Mouse (Mus musculus): ENCODE measurements at regions not wholly inside any gene's neighbourhood (a gene's known extent, or its start where the extent isn't known, plus 50 kb on each side); places are given as distances from the start of the nearest gene placed in this dataset.

DNA sequence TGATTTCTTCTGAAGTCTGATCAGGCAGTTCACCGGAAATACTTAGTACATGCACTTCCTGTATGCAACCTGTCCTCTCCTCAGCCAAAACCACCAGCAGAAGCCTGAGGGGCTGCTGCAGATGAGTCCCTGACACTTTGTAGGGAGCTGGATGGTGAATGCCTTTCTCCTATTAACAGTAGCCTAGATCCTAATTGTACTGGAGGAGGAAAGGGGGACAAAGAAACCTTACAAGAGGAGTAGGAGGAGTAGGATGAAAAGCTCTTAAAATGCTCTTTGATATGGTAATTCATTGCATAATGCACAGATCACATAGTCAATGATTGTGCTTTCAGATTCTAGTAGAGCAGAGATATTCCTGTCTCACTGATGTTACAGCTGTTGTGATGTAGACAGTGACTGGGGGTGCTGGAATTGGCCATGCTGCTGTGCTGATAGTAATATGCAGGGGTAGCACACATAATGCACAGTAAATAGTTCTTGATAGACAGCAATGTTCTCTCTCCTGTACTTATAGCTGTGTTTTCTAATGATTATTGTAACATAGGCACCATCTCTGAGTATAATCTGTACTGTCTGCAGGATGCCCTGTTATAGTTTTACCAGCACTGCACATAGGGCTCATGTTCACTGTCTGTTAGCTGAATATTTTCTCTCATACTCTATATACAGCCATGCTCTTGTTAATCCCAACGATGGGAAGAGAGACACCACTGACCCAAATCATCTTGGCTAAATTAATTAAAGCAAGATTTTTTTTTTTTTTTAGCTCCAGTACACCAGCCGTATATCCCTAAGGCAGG is 874.4 kb downstream of the Car8 start:
- DNase-seq (ENCODE audit: extremely low read depth) = no peak
- Histone ChIP-seq H3K4me2 (ENCODE audit: insufficient read depth, low read depth, poor library complexity, severe bottlenecking) (no peak overlapping the region), H3K27ac (ENCODE audit: insufficient read depth, low read depth) (no peak overlapping the region), H3K9me3 (replicated peaks; ENCODE audit: low read length) (no peaks in the 10 kb centered on the region), H3K4me1 (ENCODE audit: control insufficient read depth in 1 of 2, insufficient read depth in 2 of 2) (0 out of 4 replicates have a peak, but pooled peaks cover 0 to 4% of the 10 kb centered on the region in 2 experiments), H3K4me3 (replicated peaks in 1 of 3; ENCODE audit: low read depth in 2 of 3, low read length in 2 of 3, poor library complexity in 1 of 3) (no peak overlapping the region), H3K27me3 (replicated peaks) (no peaks in the 10 kb centered on the region), H3K79me2 (replicated peaks; ENCODE audit: control insufficient read depth, extremely low read depth, insufficient read depth, poor library complexity, severe bottlenecking) (no peaks in the 10 kb centered on the region), H3K9ac (ENCODE audit: insufficient read depth, low read depth) (no peak overlapping the region), H3K36me3 (replicated peaks in 1 of 2; ENCODE audit: control insufficient read depth in 1 of 2, insufficient read depth in 1 of 2, low read length in 1 of 2) (no peaks in the 10 kb centered on the region)
- in situ Hi-C loops (cut with MboI; ENCODE audit: low pct_ligation_motif_present, low pct_unique_long_range_greater_than_20kb, low sequenced_read_pairs) = no loop called here
- TF ChIP-seq RAD21 (IDR thresholded peaks at IDR 0.05; ENCODE audit: low read depth, low read length) (no peak), MAX (IDR thresholded peaks at IDR 0.05; ENCODE audit: low read length) (no peak), GABPA (IDR thresholded peaks at IDR 0.05; ENCODE audit: insufficient replicate concordance, low read depth, low read length) (no peak), UBTF (IDR thresholded peaks at IDR 0.05; ENCODE audit: low read depth, low read length) (no peak), NRF1 (IDR thresholded peaks at IDR 0.05; ENCODE audit: low read depth, low read length) (no peak), HCFC1 (IDR thresholded peaks at IDR 0.05; ENCODE audit: low read depth, low read length) (no peak), BHLHE40 (IDR thresholded peaks at IDR 0.05; ENCODE audit: low read depth, low read length) (no peak), NELFE (IDR thresholded peaks at IDR 0.05; ENCODE audit: low read depth, low read length) (no peak), ZNF384 (IDR thresholded peaks at IDR 0.05; ENCODE audit: low read depth, low read length) (no peak), IRF4 (IDR thresholded peaks at IDR 0.05; ENCODE audit: low read depth, low read length) (no peak), CHD1 (IDR thresholded peaks at IDR 0.05; ENCODE audit: low read depth, low read length) (no peak), TCF12 (IDR thresholded peaks at IDR 0.05; ENCODE audit: low read depth, low read length) (no peak), ZKSCAN1 (IDR thresholded peaks at IDR 0.05; ENCODE audit: borderline replicate concordance, low read depth, low read length) (no peak)
- dilution Hi-C loops (cut with MboI; ENCODE audit: extremely low pct_ligation_motif_present, extremely low pct_unique_long_range_greater_than_20kb, low sequenced_read_pairs) = no loop called here

- Histone ChIP-seq H3K36me3 (replicated peaks in 1 of 2; ENCODE audit: control insufficient read depth in 1 of 2, insufficient read depth in 1 of 2, low read length in 1 of 2) (no peaks in the 10 kb centered on the region), H3K9ac (ENCODE audit: insufficient read depth, low read depth) (no peak overlapping the region), H3K27me3 (replicated peaks) (no peaks in the 10 kb centered on the region), H3K4me1 (ENCODE audit: control insufficient read depth in 1 of 2, insufficient read depth in 2 of 2) (0 out of 4 replicates have a peak, but pooled peaks cover 0 to 4% of the 10 kb centered on the region in 2 experiments), H3K27ac (ENCODE audit: insufficient read depth, low read depth) (no peak overlapping the region), H3K4me3 (replicated peaks in 1 of 3; ENCODE audit: low read depth in 2 of 3, low read length in 2 of 3, poor library complexity in 1 of 3) (no peak overlapping the region), H3K79me2 (replicated peaks; ENCODE audit: control insufficient read depth, extremely low read depth, insufficient read depth, poor library complexity, severe bottlenecking) (no peaks in the 10 kb centered on the region), H3K9me3 (replicated peaks; ENCODE audit: low read length) (no peaks in the 10 kb centered on the region), H3K4me2 (ENCODE audit: insufficient read depth, low read depth, poor library complexity, severe bottlenecking) (no peak overlapping the region)
- in situ Hi-C loops (cut with MboI; ENCODE audit: low pct_ligation_motif_present, low pct_unique_long_range_greater_than_20kb, low sequenced_read_pairs) = no loop called here
- TF ChIP-seq RCOR1 (conservative IDR thresholded peaks at IDR 0.05; ENCODE audit: low read depth, low read length) (no peak), USF1 (IDR thresholded peaks at IDR 0.05; ENCODE audit: low read depth, low read length) (no peak), MAFK (IDR thresholded peaks at IDR 0.05; ENCODE audit: insufficient replicate concordance, low read length) (no peak), CTCF (conservative IDR thresholded peaks at IDR 0.05 in 1 of 2, IDR thresholded peaks at IDR 0.05 in 1 of 2; ENCODE audit: low read depth in 2 of 2, low read length in 2 of 2) (no peak)
- dilution Hi-C loops (cut with MboI; ENCODE audit: extremely low pct_ligation_motif_present, extremely low pct_unique_long_range_greater_than_20kb, low sequenced_read_pairs) = no loop called here
- DNase-seq (ENCODE audit: extremely low read depth) = no peak
Measured at GRCm38 (mm10) chr4:7363508-7363907, 875.3 kb downstream of the Car8 start.

All from CH12.LX (cell line).